Mouse (Mus musculus): Measurements from ENCODE around the gene Gm2310. TPM values are rescaled to one million over a fixed set of nuclear protein-coding genes. Genes with fewer than 3 reads are reported as not detected.

Gm2310 gene
- not detected in 4 replicates for total RNA-seq (2023; ENCODE audit: inconsistent age)

DNA sequence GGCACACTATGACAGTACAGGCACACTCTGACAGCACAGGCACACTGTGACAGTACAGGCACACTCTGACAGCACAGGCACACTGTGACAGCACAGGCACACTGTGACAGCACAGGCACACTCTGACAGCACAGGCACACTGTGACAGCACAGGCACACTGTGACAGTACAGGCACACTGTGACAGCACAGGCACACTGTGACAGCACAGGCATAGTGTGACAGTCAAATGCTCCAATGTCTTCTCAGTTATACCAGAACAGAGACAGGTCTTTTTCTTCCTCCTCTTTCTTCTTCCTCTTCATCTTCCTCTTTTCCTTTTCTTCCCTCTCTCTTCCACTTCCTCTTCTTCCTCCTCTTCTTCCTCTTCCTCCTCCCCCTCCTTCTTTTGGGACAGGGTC lies at the start of gene Gm2310:
Gene Gm2310, minus strand, starts transcription at position 101 of the 400 bp plus-strand sequence.

Other genes with a start within 250 kb of the Gm2310 start
- 91.3 to 102 TPM (median 98.1 TPM) in 4 replicates for gene Nipbl, start 75.5 kb downstream of the Gm2310 start, total RNA-seq (2023; ENCODE audit: inconsistent age)
- gene Slc1a3, start 190.8 kb upstream of the Gm2310 start, total RNA-seq (2023; ENCODE audit: inconsistent age), result 0.13 to 0.22 TPM (median 0.15 TPM) in 3 of 4 replicates, not detected in the other

All from B cell, adult (primary cell).